22 mouse cellular contexts compared by ENCODE assay signal in the genomic region with DNA sequence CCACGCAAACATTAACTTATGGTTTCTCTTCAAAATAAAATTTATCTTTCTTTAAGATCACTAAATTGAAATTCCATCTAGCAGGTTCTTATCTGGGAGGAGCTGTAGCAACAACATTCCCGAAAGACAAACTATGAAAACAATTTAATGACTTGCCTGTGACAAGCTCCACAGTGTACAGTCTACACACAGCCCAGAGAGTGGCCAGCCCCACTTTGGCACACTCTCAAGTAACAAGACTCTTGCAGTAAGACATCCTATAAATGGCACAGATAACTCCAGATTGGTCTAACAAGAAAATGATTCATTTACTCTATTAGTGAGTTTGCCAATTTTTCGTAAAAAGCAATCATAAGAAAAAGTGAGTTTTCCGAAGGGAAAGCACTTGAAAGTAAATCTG. TPM values are rescaled to one million over a fixed set of nuclear protein-coding genes. Genes with fewer than 3 reads are reported as not detected.
A peak's percentile ranks its signal among the peaks of the same experiment; 100 is the strongest.
DNase-seq lines count a peak whose midpoint lies in the region; ATAC-seq and TF ChIP-seq lines count a peak whose summit lies in the region.
"Had no signal": no experiment of that assay in that cellular context is flagged by ENCODE, and none has a peak within 500 bp of the region (broad histone marks: within the 10 kb centered on the region; RNA-seq: fewer than 3 reads in every experiment).

No protein-coding gene starts in this region.

- no peaks in the 10 kb centered on the region for H3K27me3 ChIP-seq in forebrain, embryonic 14.5 days (replicated peaks; ENCODE audit: control insufficient read depth, insufficient read depth, low read length)
- no peaks in the 10 kb centered on the region for H3K27me3 ChIP-seq in forebrain, embryonic 16.5 days (replicated peaks; ENCODE audit: control insufficient read depth, insufficient read depth, low read length)
- H3K27me3 ChIP-seq in kidney, adult 2 months (replicated peaks; ENCODE audit: control insufficient read depth, insufficient read depth, low read length), result no peaks in the 10 kb centered on the region
- H3K27me3 ChIP-seq in kidney, embryonic 14.5 days (ENCODE audit: control insufficient read depth, insufficient read depth, low read length), result no peaks in the 10 kb centered on the region
- H3K27me3 ChIP-seq in embryonic facial prominence, embryonic 10.5 days (replicated peaks; ENCODE audit: low read depth, poor library complexity, severe bottlenecking), result no peaks in the 10 kb centered on the region
- H3K27me3 ChIP-seq: CH12.LX; embryonic facial prominence, embryonic 12.5 days; stomach, embryonic 15.5 days had no signal

- intact Hi-C loops in left cerebral cortex, postnatal 4 days (cut with DNase I), result no loop called here

- peak; percentile 5 for DNase-seq in forebrain, embryonic 14.5 days (ENCODE audit: low spot score)
- DNase-seq in kidney, adult 2 months, result peak; percentile 10
- DNase-seq in embryonic facial prominence, embryonic 10.5 days (ENCODE audit: low spot score), result no peak
- DNase-seq in lung, postnatal 14 days, result peak; percentile 34
- DNase-seq in left cerebral cortex, postnatal 4 days, result no peak
- no peak for DNase-seq in layer of hippocampus, adult 2 months (ENCODE audit: low spot score in 2 of 2)
- DNase-seq: adrenal gland, postnatal 36 days; cerebellum, adult 9-10 months; gastrocnemius, postnatal 10 days; layer of hippocampus, postnatal 36 days; midbrain, embryonic 14.5 days; right cerebral cortex, postnatal 25 days had no signal

- H3K9me3 ChIP-seq in forebrain, embryonic 14.5 days (replicated peaks; ENCODE audit: control insufficient read depth, low read length), result no peaks in the 10 kb centered on the region
- H3K9me3 ChIP-seq in forebrain, embryonic 16.5 days (ENCODE audit: control insufficient read depth, low read length), result no peaks in the 10 kb centered on the region
- no peaks in the 10 kb centered on the region for H3K9me3 ChIP-seq in kidney, embryonic 14.5 days (ENCODE audit: control insufficient read depth, low read length)
- H3K9me3 ChIP-seq in embryonic facial prominence, embryonic 10.5 days, result no peaks in the 10 kb centered on the region
- H3K9me3 ChIP-seq: embryonic facial prominence, embryonic 12.5 days; stomach, embryonic 15.5 days had no signal

- H3K4me3 ChIP-seq in forebrain, embryonic 14.5 days (ENCODE audit: low read depth, low read length), result no peak overlapping the region
- no peak overlapping the region for H3K4me3 ChIP-seq in forebrain, embryonic 16.5 days (replicated peaks; ENCODE audit: low read length)
- H3K4me3 ChIP-seq in kidney, adult 2 months (ENCODE audit: insufficient read depth, low read depth, low read length), result no peak overlapping the region
- no peak overlapping the region for H3K4me3 ChIP-seq in kidney, embryonic 14.5 days (ENCODE audit: low read length)
- 0 out of 2 replicates have a peak overlapping the region, but pooled peaks have one; percentile 13 for H3K4me3 ChIP-seq in embryonic facial prominence, embryonic 10.5 days
- H3K4me3 ChIP-seq in layer of hippocampus, adult 2 months, result no peak overlapping the region
- H3K4me3 ChIP-seq: embryonic facial prominence, embryonic 12.5 days; stomach, embryonic 15.5 days had no signal

- 81% methylated on average over 4 of the region's 4 CpGs for WGBS in forebrain, embryonic 14.5 days
- WGBS in forebrain, embryonic 16.5 days, result 77% methylated on average over 4 of the region's 4 CpGs
- 76% methylated on average over 4 of the region's 4 CpGs for WGBS in kidney, adult 2 months
- 75% methylated on average over 4 of the region's 4 CpGs for WGBS in kidney, embryonic 14.5 days
- 89% methylated on average over 4 of the region's 4 CpGs for WGBS in embryonic facial prominence, embryonic 10.5 days

- no peaks in the 10 kb centered on the region for H3K36me3 ChIP-seq in forebrain, embryonic 14.5 days (ENCODE audit: control insufficient read depth, insufficient read depth, low read length)
- H3K36me3 ChIP-seq in forebrain, embryonic 16.5 days (ENCODE audit: control insufficient read depth, insufficient read depth), result no peaks in the 10 kb centered on the region; the same call in 1 of the 2 replicates
- no peaks in the 10 kb centered on the region for H3K36me3 ChIP-seq in kidney, adult 2 months (ENCODE audit: control insufficient read depth, insufficient read depth, low read length)
- peaks cover 4% of the 10 kb centered on the region; the same call in 1 of the 2 replicates for H3K36me3 ChIP-seq in kidney, embryonic 14.5 days (ENCODE audit: control insufficient read depth, insufficient read depth, low read length)
- peaks cover 13% of the 10 kb centered on the region for H3K36me3 ChIP-seq in embryonic facial prominence, embryonic 10.5 days (replicated peaks)
- H3K36me3 ChIP-seq: stomach, embryonic 15.5 days had no signal

- H3K27ac ChIP-seq in forebrain, embryonic 14.5 days (ENCODE audit: low read depth, low read length), result no peak overlapping the region
- H3K27ac ChIP-seq in forebrain, embryonic 16.5 days (ENCODE audit: low read length), result no peak overlapping the region
- H3K27ac ChIP-seq in kidney, adult 2 months (ENCODE audit: insufficient read depth, low read depth, low read length), result no peak overlapping the region
- H3K27ac ChIP-seq in kidney, embryonic 14.5 days (ENCODE audit: low read depth, low read length), result no peak overlapping the region
- H3K27ac ChIP-seq in embryonic facial prominence, embryonic 10.5 days (replicated peaks), result no peak overlapping the region
- no peak overlapping the region for H3K27ac ChIP-seq in layer of hippocampus, adult 2 months
- H3K27ac ChIP-seq: embryonic facial prominence, embryonic 12.5 days; hindbrain, embryonic 10.5 days; hindbrain, postnatal 0 days; kidney, postnatal 0 days; liver, embryonic 14.5 days; stomach, embryonic 15.5 days had no signal

- ATAC-seq in forebrain, embryonic 14.5 days, result no peak
- ATAC-seq in forebrain, embryonic 16.5 days, result no peak
- no peak for ATAC-seq in kidney, embryonic 14.5 days (ENCODE audit: low FRiP score, low TSS enrichment)
- ATAC-seq: hindbrain, postnatal 0 days; intestine, postnatal 0 days had no signal

- no peak for TF ChIP-seq POLR2A in kidney, adult 2 months (IDR thresholded peaks at IDR 0.05; ENCODE audit: low read depth, low read length)

- no peak overlapping the region for H3K9ac ChIP-seq in forebrain, embryonic 14.5 days (ENCODE audit: low read length)
- no peak overlapping the region for H3K9ac ChIP-seq in forebrain, embryonic 16.5 days (replicated peaks; ENCODE audit: low read depth, low read length)
- no peak overlapping the region for H3K9ac ChIP-seq in kidney, embryonic 14.5 days (ENCODE audit: low read depth, low read length)
- H3K9ac ChIP-seq: embryonic facial prominence, embryonic 12.5 days; liver, embryonic 14.5 days; stomach, embryonic 15.5 days had no signal

- no peak for TF ChIP-seq CTCF in kidney, adult 2 months (conservative IDR thresholded peaks at IDR 0.05; ENCODE audit: insufficient read depth, insufficient read length, low read depth, low read length)
- TF ChIP-seq CTCF in layer of hippocampus, adult 2 months (conservative IDR thresholded peaks at IDR 0.05), result no peak

- peaks cover 26% of the 10 kb centered on the region for H3K4me1 ChIP-seq in forebrain, embryonic 14.5 days (ENCODE audit: control insufficient read depth, insufficient read depth, low read length)
- H3K4me1 ChIP-seq in forebrain, embryonic 16.5 days (replicated peaks; ENCODE audit: control insufficient read depth, insufficient read depth, low read length), result peaks cover 17% of the 10 kb centered on the region
- H3K4me1 ChIP-seq in kidney, adult 2 months (ENCODE audit: control insufficient read depth, insufficient read depth, low read length), result no peaks in the 10 kb centered on the region; the same call in 1 of the 2 replicates
- H3K4me1 ChIP-seq in kidney, embryonic 14.5 days (ENCODE audit: control insufficient read depth, insufficient read depth, low read length), result peaks cover 8% of the 10 kb centered on the region; the same call in 1 of the 2 replicates
- H3K4me1 ChIP-seq in embryonic facial prominence, embryonic 10.5 days, result peaks cover 20% of the 10 kb centered on the region

- H3K4me2 ChIP-seq in forebrain, embryonic 14.5 days (ENCODE audit: low read length), result peak overlapping the region; percentile 20; the same call in 1 of the 2 replicates
- no peak overlapping the region for H3K4me2 ChIP-seq in forebrain, embryonic 16.5 days (ENCODE audit: low read length)
- H3K4me2 ChIP-seq in kidney, embryonic 14.5 days (replicated peaks; ENCODE audit: low read depth, low read length), result no peak overlapping the region
- H3K4me2 ChIP-seq: stomach, embryonic 15.5 days had no signal

RNA-seq across cellular contexts. Expression of gene Sem1, which starts 2.7 kb away (rescaled TPM):
- polyA plus RNA-seq in forebrain, embryonic 14.5 days (2014; fragmentation: Nextera tagmentation; extraction: Ambion mirVana), result 219 and 261 TPM in 2 replicates
- polyA plus RNA-seq in forebrain, embryonic 16.5 days (2015; fragmentation: Nextera tagmentation; extraction: Ambion mirVana), result 165 and 179 TPM in 2 replicates
- 20.5 and 37.5 TPM in 2 replicates for polyA plus RNA-seq in kidney, adult 2 months (2012; rRNA removed)
- 256 and 375 TPM in 2 replicates for polyA plus RNA-seq in kidney, embryonic 14.5 days (2014; fragmentation: Nextera tagmentation; extraction: Ambion mirVana)
- 281 and 286 TPM in 2 replicates for polyA plus RNA-seq in embryonic facial prominence, embryonic 10.5 days (2016; fragmentation: Nextera tagmentation; extraction: Ambion mirVana)
- 10 to 100 TPM; 47.4 to 54.3 TPM for total RNA-seq in left cerebral cortex, postnatal 4 days (2021)
- total RNA-seq in layer of hippocampus, adult 2 months (2021), result 10 to 100 TPM; 44.7 to 48.4 TPM

Comparison
In these comparisons a context has a peak if more than half of its experiments do, and no peak if none do; other contexts are left out.
1. DNase-seq: peak in forebrain, embryonic 14.5 days (single experiment), kidney, adult 2 months (single experiment) and lung, postnatal 14 days (single experiment); none in embryonic facial prominence, embryonic 10.5 days (single experiment), left cerebral cortex, postnatal 4 days (single experiment) and layer of hippocampus, adult 2 months (0 of 2).